Mouse (Mus musculus): ENCODE data around the gene Cish. TPM values are rescaled to one million over a fixed set of nuclear protein-coding genes. Genes with fewer than 3 reads are reported as not detected.

The Cish gene
- polyA plus RNA-seq, 1 experiment from 2014 or later: 26.2 TPM

DNA sequence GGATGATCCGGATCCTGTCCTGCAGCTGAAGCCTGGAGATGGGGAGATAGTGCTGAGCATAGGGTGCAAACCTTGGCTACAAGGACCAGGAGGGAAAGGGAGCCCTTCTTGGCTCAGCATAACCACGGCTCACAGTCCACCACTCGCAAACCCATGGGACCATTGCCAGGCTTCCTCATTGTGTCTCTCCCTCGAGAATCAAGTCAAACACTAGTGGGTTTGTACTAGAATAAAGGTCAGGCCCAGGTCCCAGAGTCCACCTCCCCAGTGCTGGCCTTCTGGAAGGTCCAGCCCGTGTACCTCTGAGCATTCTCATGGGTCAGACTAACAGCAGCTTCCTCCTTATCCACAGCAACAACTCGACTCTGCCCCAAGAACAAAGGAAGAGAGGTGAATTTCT, 35.0 kb downstream of the Cish start:
- Histone ChIP-seq H3K9me3 (replicated peaks; ENCODE audit: low read length) (no peaks in the 10 kb centered on the region), H3K36me3 (ENCODE audit: insufficient read depth, low read length) (0 out of 2 replicates have a peak, but pooled peaks cover 6% of the 10 kb centered on the region), H3K9ac (ENCODE audit: low read depth, low read length) (no peak overlapping the region), H3K27ac (no peak overlapping the region), H3K4me3 (replicated peaks; ENCODE audit: low read depth, low read length) (no peak overlapping the region), H3K4me2 (ENCODE audit: low read length) (no peak overlapping the region), H3K27me3 (ENCODE audit: insufficient read depth, low read length) (no peaks in the 10 kb centered on the region), H3K4me1 (replicated peaks; ENCODE audit: insufficient read depth, low read length) (peaks cover 3% of the 10 kb centered on the region; the same call in 1 of the 2 replicates)
- WGBS: 76% methylated on average over 6 of the region's 6 CpGs
- ATAC-seq (replicated peaks; ENCODE audit: low FRiP score, low read depth) (no peak), DNase-seq (ENCODE audit: low spot score) (no peak)
- no peak for TF ChIP-seq CTCF (IDR thresholded peaks at IDR 0.05; ENCODE audit: low read depth)

DNA sequence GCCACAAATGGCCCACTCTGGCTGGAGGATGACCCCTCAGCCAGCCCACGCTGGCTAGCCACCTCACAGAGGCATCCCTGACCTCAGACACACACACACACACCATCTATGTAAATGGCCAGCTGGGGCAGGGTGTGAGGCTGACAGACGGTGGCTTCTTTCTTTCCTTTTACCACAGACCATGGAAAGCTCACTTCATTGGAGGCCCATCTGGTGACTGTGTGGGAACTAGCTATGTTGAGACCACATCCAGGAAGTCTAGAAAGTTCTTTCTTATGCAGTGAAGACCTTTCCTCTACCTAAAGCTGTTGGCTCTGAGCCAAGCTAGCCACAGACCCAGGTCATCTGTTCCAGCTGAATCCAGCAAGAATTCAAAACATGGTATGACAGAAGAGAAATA, 37.9 kb downstream of the Cish start:
- DNase-seq (ENCODE audit: low spot score) (no peak), ATAC-seq (replicated peaks; ENCODE audit: low FRiP score, low read depth) (no peak)
- no peak overlapping the region for H3K4me2 ChIP-seq (ENCODE audit: low read length)
- no peaks in the 10 kb centered on the region for H3K9me3 ChIP-seq (replicated peaks; ENCODE audit: low read length)
- no peak overlapping the region for H3K27ac ChIP-seq
- H3K4me1 ChIP-seq (replicated peaks; ENCODE audit: insufficient read depth, low read length): peaks cover 3% of the 10 kb centered on the region; the same call in 1 of the 2 replicates
- WGBS: 51% methylated on average over 2 of the region's 2 CpGs
- H3K4me3 ChIP-seq (replicated peaks; ENCODE audit: low read depth, low read length): no peak overlapping the region
- 0 out of 2 replicates have a peak, but pooled peaks cover 2% of the 10 kb centered on the region for H3K36me3 ChIP-seq (ENCODE audit: insufficient read depth, low read length)
- no peak overlapping the region for H3K9ac ChIP-seq (ENCODE audit: low read depth, low read length)
- no peaks in the 10 kb centered on the region for H3K27me3 ChIP-seq (ENCODE audit: insufficient read depth, low read length)
- TF ChIP-seq CTCF (IDR thresholded peaks at IDR 0.05; ENCODE audit: low read depth): no peak

DNA sequence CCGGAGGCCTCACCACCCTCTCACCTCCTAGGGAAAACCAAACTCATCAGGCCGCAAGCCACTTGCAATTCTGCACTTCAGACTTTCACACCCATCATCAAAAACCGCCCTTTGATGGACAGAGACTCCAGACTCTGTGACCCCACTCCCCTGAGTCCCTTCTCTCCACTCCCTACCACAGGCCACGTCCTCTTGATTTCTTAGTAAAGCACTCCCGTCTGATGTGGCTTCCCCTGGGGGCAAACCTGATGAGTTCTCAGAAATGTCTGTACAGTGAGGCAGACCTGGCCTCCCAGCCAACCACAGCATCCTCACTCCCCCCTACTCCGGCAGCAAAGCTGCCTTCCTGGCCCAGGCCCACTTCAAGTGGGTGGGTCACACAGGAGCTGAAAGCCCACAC, 38.5 kb downstream of the Cish start:
- ATAC-seq (replicated peaks; ENCODE audit: low FRiP score, low read depth) (no peak), DNase-seq (ENCODE audit: low spot score) (no peak)
- H3K27me3 ChIP-seq (ENCODE audit: insufficient read depth, low read length): no peaks in the 10 kb centered on the region
- H3K9ac ChIP-seq (ENCODE audit: low read depth, low read length): no peak overlapping the region
- 79% methylated on average over 6 of the region's 6 CpGs for WGBS
- no peaks in the 10 kb centered on the region for H3K9me3 ChIP-seq (replicated peaks; ENCODE audit: low read length)
- no peak overlapping the region for H3K4me3 ChIP-seq (replicated peaks; ENCODE audit: low read depth, low read length)
- 0 out of 2 replicates have a peak, but pooled peaks cover 2% of the 10 kb centered on the region for H3K36me3 ChIP-seq (ENCODE audit: insufficient read depth, low read length)
- no peak overlapping the region for H3K4me2 ChIP-seq (ENCODE audit: low read length)
- H3K27ac ChIP-seq: no peak overlapping the region
- peaks cover 3% of the 10 kb centered on the region; the same call in 1 of the 2 replicates for H3K4me1 ChIP-seq (replicated peaks; ENCODE audit: insufficient read depth, low read length)
- no peak for TF ChIP-seq CTCF (IDR thresholded peaks at IDR 0.05; ENCODE audit: low read depth)

DNA sequence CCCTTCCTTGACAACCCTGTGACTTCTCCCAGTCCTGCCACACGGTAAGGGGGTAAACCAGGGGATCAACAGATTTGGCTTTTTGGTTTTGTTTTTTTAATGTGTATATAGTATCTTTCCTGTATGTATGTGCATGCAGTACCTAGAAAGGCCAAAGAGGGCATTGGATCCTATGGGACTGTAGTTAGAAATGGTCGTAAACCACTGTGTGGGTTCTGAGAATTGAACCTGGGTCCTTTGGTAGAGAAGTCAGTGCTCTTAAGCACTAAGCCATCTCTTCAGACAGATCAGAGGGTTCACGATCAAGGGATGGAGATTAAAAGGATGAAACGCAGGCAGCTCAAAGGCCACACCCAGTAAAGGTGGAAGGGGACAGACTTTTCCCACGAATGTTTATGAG, 39.2 kb downstream of the Cish start:
- ATAC-seq (replicated peaks; ENCODE audit: low FRiP score, low read depth): no peak

DNA sequence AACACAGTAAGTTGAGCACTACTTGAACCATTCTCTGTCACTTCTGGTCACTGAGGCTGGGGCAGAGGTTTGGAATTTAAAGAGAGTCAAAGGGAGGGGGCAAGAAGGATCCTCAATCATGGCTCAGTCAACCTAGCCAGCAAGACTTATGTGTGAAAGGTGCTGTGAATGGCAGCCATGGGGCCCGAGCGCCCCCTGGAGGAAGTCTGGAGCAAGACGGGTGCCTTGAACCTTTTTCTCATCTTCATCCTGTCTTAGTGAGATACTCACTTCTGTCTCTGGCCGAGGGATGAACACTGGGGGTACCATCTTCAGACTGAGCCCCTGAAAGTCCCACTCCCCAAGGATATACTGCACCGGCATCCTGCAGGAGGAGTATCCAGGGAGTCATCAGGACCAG, 40.1 kb downstream of the Cish start:
- ATAC-seq (replicated peaks; ENCODE audit: low FRiP score, low read depth) (no peak), DNase-seq (ENCODE audit: low spot score) (peak; percentile 73)
- peak; percentile 97 for TF ChIP-seq CTCF (IDR thresholded peaks at IDR 0.05; ENCODE audit: low read depth)
- 9% methylated on average over 5 of the region's 5 CpGs for WGBS
- H3K36me3 ChIP-seq (ENCODE audit: insufficient read depth, low read length): 0 out of 2 replicates have a peak, but pooled peaks cover 2% of the 10 kb centered on the region
- H3K27ac ChIP-seq: no peak overlapping the region
- H3K9me3 ChIP-seq (replicated peaks; ENCODE audit: low read length): no peaks in the 10 kb centered on the region
- no peak overlapping the region for H3K4me3 ChIP-seq (replicated peaks; ENCODE audit: low read depth, low read length)
- H3K27me3 ChIP-seq (ENCODE audit: insufficient read depth, low read length): no peaks in the 10 kb centered on the region
- H3K4me2 ChIP-seq (ENCODE audit: low read length): no peak overlapping the region
- peaks cover 3% of the 10 kb centered on the region; the same call in 1 of the 2 replicates for H3K4me1 ChIP-seq (replicated peaks; ENCODE audit: insufficient read depth, low read length)
- no peak overlapping the region for H3K9ac ChIP-seq (ENCODE audit: low read depth, low read length)

More for the DNA sequence above, 39.2 kb downstream of the Cish start:
- H3K9ac ChIP-seq (ENCODE audit: low read depth, low read length): no peak overlapping the region
- peak; percentile 30; the same call in 1 of the 2 replicates for TF ChIP-seq CTCF (IDR thresholded peaks at IDR 0.05; ENCODE audit: low read depth)
- DNase-seq (ENCODE audit: low spot score): no peak
- 0 out of 2 replicates have a peak, but pooled peaks cover 2% of the 10 kb centered on the region for H3K36me3 ChIP-seq (ENCODE audit: insufficient read depth, low read length)
- peaks cover 3% of the 10 kb centered on the region; the same call in 1 of the 2 replicates for H3K4me1 ChIP-seq (replicated peaks; ENCODE audit: insufficient read depth, low read length)
- no peaks in the 10 kb centered on the region for H3K27me3 ChIP-seq (ENCODE audit: insufficient read depth, low read length)
- H3K4me3 ChIP-seq (replicated peaks; ENCODE audit: low read depth, low read length): no peak overlapping the region
- no peak overlapping the region for H3K4me2 ChIP-seq (ENCODE audit: low read length)
- H3K27ac ChIP-seq: no peak overlapping the region
- WGBS: 85% methylated on average over 5 of the region's 5 CpGs
- no peaks in the 10 kb centered on the region for H3K9me3 ChIP-seq (replicated peaks; ENCODE audit: low read length)

DNA sequence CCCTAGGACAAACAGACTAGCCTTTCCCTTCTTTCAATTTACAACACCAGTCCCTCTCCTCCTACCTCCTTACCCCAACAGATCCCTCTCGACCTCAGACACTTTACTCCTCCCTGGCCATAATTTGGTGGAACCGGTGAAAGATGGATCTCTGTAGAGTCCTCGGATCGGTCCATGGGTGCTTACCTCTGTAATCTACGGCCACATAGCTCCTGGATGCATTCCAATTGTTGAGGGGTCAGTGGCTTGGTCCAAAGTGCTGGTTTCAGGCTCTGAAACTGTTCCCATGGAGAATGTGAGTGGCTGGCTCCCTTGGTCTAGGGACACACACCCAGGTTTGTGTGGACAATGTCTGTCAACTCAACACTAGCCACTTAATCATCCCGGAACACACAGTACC, 40.6 kb downstream of the Cish start:
- 0 out of 2 replicates have a peak, but pooled peaks cover 2% of the 10 kb centered on the region for H3K36me3 ChIP-seq (ENCODE audit: insufficient read depth, low read length)
- no peak overlapping the region for H3K4me3 ChIP-seq (replicated peaks; ENCODE audit: low read depth, low read length)
- no peaks in the 10 kb centered on the region for H3K9me3 ChIP-seq (replicated peaks; ENCODE audit: low read length)
- H3K4me2 ChIP-seq (ENCODE audit: low read length): no peak overlapping the region
- WGBS: 83% methylated on average over 6 of the region's 6 CpGs
- H3K27ac ChIP-seq: no peak overlapping the region
- peaks cover 3% of the 10 kb centered on the region; the same call in 1 of the 2 replicates for H3K4me1 ChIP-seq (replicated peaks; ENCODE audit: insufficient read depth, low read length)
- DNase-seq (ENCODE audit: low spot score) (no peak), ATAC-seq (replicated peaks; ENCODE audit: low FRiP score, low read depth) (no peak)
- H3K27me3 ChIP-seq (ENCODE audit: insufficient read depth, low read length): no peaks in the 10 kb centered on the region; the same call in 1 of the 2 replicates
- H3K9ac ChIP-seq (ENCODE audit: low read depth, low read length): no peak overlapping the region
- no peak for TF ChIP-seq CTCF (IDR thresholded peaks at IDR 0.05; ENCODE audit: low read depth)

All from kidney, postnatal 0 days (tissue).